Mouse (Mus musculus) retina, embryonic 14.5 days (tissue): ENCODE measurements at regions not wholly inside any gene's neighbourhood (a gene's known extent, or its start where the extent isn't known, plus 50 kb on each side); places are given as distances from the start of the nearest gene placed in this dataset.

ENCODE experiments used
- DNase-seq: peaks from one replicate; pipeline ENCODE4 v3.0.0-alpha.2; 2015; ENCODE audit warnings: low spot score

- DNase-seq, result peak; percentile 22
Measured at GRCm38 (mm10) chrX:56276348-56276747, 63.7 kb upstream of the Gm773 start.

GRCm38 (mm10) chrX:56274170-56274569 lies 61.5 kb upstream of the Gm773 start:
- DNase-seq, result peak; percentile 42

DNA sequence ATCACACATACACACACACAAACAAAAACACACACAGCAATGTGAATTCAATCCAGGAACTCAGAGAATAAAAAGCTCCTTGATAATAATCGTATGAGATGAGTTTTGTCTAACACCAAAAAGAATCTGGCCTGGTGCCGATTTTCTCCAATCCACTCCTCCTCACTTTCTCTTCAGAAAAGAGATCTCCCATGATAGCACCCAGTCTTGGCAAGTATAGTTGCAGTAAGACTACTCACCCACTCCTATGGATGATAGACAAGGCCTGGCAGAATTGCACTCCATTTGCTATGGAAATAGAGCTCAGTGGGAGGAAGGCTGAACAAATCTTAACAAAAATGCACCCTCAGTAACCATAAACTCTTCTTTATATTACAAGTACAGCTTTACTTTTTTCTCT lies 57.0 kb upstream of the Gm773 start:
- DNase-seq, result no peak
